Mouse (Mus musculus) small intestine, adult 2 months (tissue): ENCODE measurements around the gene Wdfy3.

Source experiments
- CTCF ChIP-seq: fragments of 200-500 bp; IDR thresholded peaks from 2 replicates; pipeline ENCODE4 v1.5.1; 2012; ENCODE audit warnings: low read depth, mild to moderate bottlenecking, control low read depth, inconsistent platforms, low read length, moderate library complexity, mixed read lengths; ENCODE audit not compliant: insufficient replicate concordance, insufficient read length; ENCODE audit errors: extremely low read depth
- POLR2A ChIP-seq: fragments of 200-500 bp; IDR thresholded peaks from 2 replicates; pipeline ENCODE4 v1.6.1; 2012; ENCODE audit warnings: low read depth, mild to moderate bottlenecking, control low read depth, inconsistent platforms, low read length, moderate library complexity

- TF ChIP-seq POLR2A (no peak), CTCF (no peak)
Measured at GRCm38 (mm10) chr5:102054511-102055093, 15.1 kb downstream of the Wdfy3 start.
